Mouse (Mus musculus): ENCODE data around the gene Trpc4ap. TPM values are rescaled to one million over a fixed set of nuclear protein-coding genes. Genes with fewer than 3 reads are reported as not detected.

Gene Trpc4ap
- total RNA-seq, 2 experiments from 2014 or later, result 159 to 164 TPM

- Histone ChIP-seq H3K4me3 (no peak overlapping the region), H3K27ac (peak overlapping the region; percentile 12; the same call in 1 of the 2 replicates)
- no peak for DNase-seq (ENCODE audit: low spot score in 2 of 2)
- TF ChIP-seq CTCF (conservative IDR thresholded peaks at IDR 0.05), result no peak
Measured at GRCm38 (mm10) chr2:155589521-155589920, 102.7 kb downstream of the Trpc4ap start.

GRCm38 (mm10) chr2:155588136-155588535 is 104.0 kb downstream of the Trpc4ap start:
- no peak overlapping the region for H3K4me3 ChIP-seq
- no peak for TF ChIP-seq CTCF (conservative IDR thresholded peaks at IDR 0.05)
- no peak overlapping the region for H3K27ac ChIP-seq
- DNase-seq (ENCODE audit: low spot score in 2 of 2), result no peak

- no peak overlapping the region for H3K27ac ChIP-seq
- no peak for TF ChIP-seq CTCF (conservative IDR thresholded peaks at IDR 0.05)
- H3K4me3 ChIP-seq, result no peak overlapping the region
- no peak for DNase-seq (ENCODE audit: low spot score in 2 of 2)
Measured at GRCm38 (mm10) chr2:155585486-155585885, 106.7 kb downstream of the Trpc4ap start.

GRCm38 (mm10) chr2:155585082-155585481 is 107.1 kb downstream of the Trpc4ap start:
- DNase-seq (ENCODE audit: low spot score in 2 of 2), result no peak
- TF ChIP-seq CTCF (conservative IDR thresholded peaks at IDR 0.05), result no peak
- H3K4me3 ChIP-seq, result no peak overlapping the region
- no peak overlapping the region for H3K27ac ChIP-seq

Small RNAs within 50 kb of the gene (microRNA-seq; reads per million reads assigned to microRNA genes)
- 5.8 to 9.4 reads per million in 2 experiments for gene Mir499

Other genes with a start within 250 kb of the Trpc4ap start
- gene Ncoa6, start 218.5 kb downstream of the Trpc4ap start, total RNA-seq (2021), result 10 to 100 TPM; 70.4 to 76.3 TPM
- 10 to 100 TPM; 62.6 to 70.8 TPM for gene Acss2, start 174.4 kb downstream of the Trpc4ap start, total RNA-seq (2021)
- 100 to 1,000 TPM; 114 to 124 TPM for gene Ggt7, start 174.1 kb downstream of the Trpc4ap start, total RNA-seq (2021)
- 10 to 100 TPM; 25.6 to 26.2 TPM for gene Gss, start 99.6 kb downstream of the Trpc4ap start, total RNA-seq (2021)
- 1 to 10 TPM; 5.5 to 5.6 TPM for gene Myh7b, start 81.2 kb downstream of the Trpc4ap start, total RNA-seq (2021)
- gene Edem2, start 37.1 kb upstream of the Trpc4ap start, total RNA-seq (2021), result 10 to 100 TPM; 23.6 to 24.8 TPM
- not detected for gene Gm17581, start 43.5 kb upstream of the Trpc4ap start, total RNA-seq (2021)
- gene Procr, start 58.7 kb upstream of the Trpc4ap start, total RNA-seq (2021), result under 1 TPM; 0.81 to 0.97 TPM
- gene Mmp24, start 83.0 kb upstream of the Trpc4ap start, total RNA-seq (2021), result 10 to 100 TPM; 36.8 to 38.5 TPM
- 10 to 100 TPM; 52.2 to 52.8 TPM for gene BC029722, start 127.0 kb upstream of the Trpc4ap start, total RNA-seq (2021)
- gene Eif6, start 134.5 kb upstream of the Trpc4ap start, total RNA-seq (2021), result 10 to 100 TPM; 61.7 to 65.1 TPM
- not detected for gene Fam83c, start 142.5 kb upstream of the Trpc4ap start, total RNA-seq (2021)
- 10 to 100 TPM; 73.6 to 81.6 TPM for gene Uqcc1, start 237.9 kb upstream of the Trpc4ap start, total RNA-seq (2021)
- gene Gm15557, start 248.3 kb upstream of the Trpc4ap start, total RNA-seq (2021), result not detected